Mouse (Mus musculus): Measurements from ENCODE around the gene Fancb.

The Fancb gene

GRCm38 (mm10) chrX:164980193-164980775 lies at the start of gene Fancb, which contains the start of gene Mospd2:
Fancb (plus strand) TSS chrX:164980592.
Mospd2 (minus strand) TSS chrX:164980375.
- peak; percentile 88 to 93 for DNase-seq (ENCODE audit: low spot score in 2 of 2)

- no peak for DNase-seq (ENCODE audit: low spot score in 2 of 2)
These were observed 38.9 kb upstream of the Fancb start for GRCm38 (mm10) chrX:164941540-164941939.

- DNase-seq (ENCODE audit: low spot score in 2 of 2): no peak
These were observed 28.4 kb upstream of the Fancb start for GRCm38 (mm10) chrX:164951858-164952576.

- DNase-seq (ENCODE audit: low spot score in 2 of 2): no peak
These were observed 27.6 kb upstream of the Fancb start for GRCm38 (mm10) chrX:164952601-164953375.

GRCm38 (mm10) chrX:164965750-164966448 lies 14.5 kb upstream of the Fancb start:
- no peak for DNase-seq (ENCODE audit: low spot score in 2 of 2)

- no peak for DNase-seq (ENCODE audit: low spot score in 2 of 2)
These were observed 9.2 kb upstream of the Fancb start for GRCm38 (mm10) chrX:164971206-164971605.

GRCm38 (mm10) chrX:164978866-164979265 lies 1.5 kb upstream of the Fancb start:
- no peak for DNase-seq (ENCODE audit: low spot score in 2 of 2)

- no peak for DNase-seq (ENCODE audit: low spot score in 2 of 2)
These were observed 22.7 kb downstream of the Fancb start for GRCm38 (mm10) chrX:165003141-165003540.

- DNase-seq (ENCODE audit: low spot score in 2 of 2): no peak
These were observed 24.5 kb downstream of the Fancb start, which contains the start of gene Gm17604 for GRCm38 (mm10) chrX:165004779-165005324. Gm17604 (minus strand) TSS chrX:165004829.
